Mouse (Mus musculus) lung, embryonic 15.5 days (tissue): ENCODE measurements around the gene Ribc2. TPM values are rescaled to one million over a fixed set of nuclear protein-coding genes. Genes with fewer than 3 reads are reported as not detected.
A peak's percentile ranks its signal among the peaks of the same experiment; 100 is the strongest.

Experiments used
- ATAC-seq: fragments of 200-750 bp; cut with Nextera tagmentation; 2 replicates; pipeline ENCODE4 v1.8.0; 2017; ENCODE audit warnings: moderate number of reproducible peaks, borderline replicate concordance; ENCODE audit not compliant: low FRiP score, low TSS enrichment; ENCODE audit errors: extremely low read depth
- H3K27ac ChIP-seq: fragments of 300-500 bp; sonication (generic); 2 replicates; pipeline ENCODE4 v1.5.1; 2015; ENCODE audit warnings: moderate library complexity, mild to moderate bottlenecking, inconsistent platforms
- H3K27me3 ChIP-seq: fragments of 300-500 bp; sonication (generic); 2 replicates; pipeline ENCODE4 v1.6.1; 2015; ENCODE audit warnings: inconsistent platforms
- H3K36me3 ChIP-seq: fragments of 300-500 bp; sonication (generic); 2 replicates; pipeline ENCODE4 v1.6.1; 2015; ENCODE audit warnings: inconsistent platforms
- H3K4me1 ChIP-seq: fragments of 300-500 bp; sonication (generic); 2 replicates; pipeline ENCODE4 v1.6.1; 2015; ENCODE audit warnings: inconsistent platforms
- H3K4me2 ChIP-seq: fragments of 300-500 bp; sonication (generic); 2 replicates; pipeline ENCODE4 v1.6.1; 2015; ENCODE audit warnings: inconsistent platforms, mild to moderate bottlenecking, moderate library complexity
- H3K4me3 ChIP-seq: fragments of 300-500 bp; sonication (generic); 2 replicates; pipeline ENCODE4 v1.5.1; 2015; ENCODE audit warnings: mild to moderate bottlenecking, inconsistent platforms
- H3K9ac ChIP-seq: fragments of 300-500 bp; sonication (generic); 2 replicates; pipeline ENCODE4 v1.6.1; 2015; ENCODE audit warnings: inconsistent platforms
- H3K9me3 ChIP-seq: fragments of 300-500 bp; sonication (generic); 2 replicates; pipeline ENCODE4 v1.6.1; 2016; ENCODE audit warnings: inconsistent platforms
- WGBS: fragments of 180-500 bp; shearing (Covaris S2); methylation state at CpG from one replicate; pipeline ENCODE4 v1.1.7; 2015; 5-methylcytosine and 5-hydroxymethylcytosine counted together
- polyA plus RNA-seq: library from polyadenylated mRNA; unstranded; fragments of >200 nt; fragmentation: Nextera tagmentation; extraction: Ambion mirVana; gene quantifications from 2 replicates; pipeline ENCODE4 v1.2.1, GENCODE M21; 2015

Gene Ribc2
- polyA plus RNA-seq, 1 experiment from 2014 or later = 0.49 TPM

GRCm38 (mm10) chr15:85156198-85156597 lies 24.3 kb downstream of the Ribc2 start:
- ATAC-seq = no peak
- Histone ChIP-seq H3K4me3 (no peak overlapping the region), H3K27me3 (no peaks in the 10 kb centered on the region), H3K9ac (no peak overlapping the region), H3K36me3 (no peaks in the 10 kb centered on the region), H3K27ac (no peak overlapping the region), H3K4me1 (peaks cover 19% of the 10 kb centered on the region), H3K4me2 (no peak overlapping the region), H3K9me3 (no peaks in the 10 kb centered on the region)
- WGBS = 33% methylated on average over 4 of the region's 4 CpGs

GRCm38 (mm10) chr15:85161416-85161815 lies 29.5 kb downstream of the Ribc2 start:
- Histone ChIP-seq H3K27ac (no peak overlapping the region), H3K36me3 (no peaks in the 10 kb centered on the region), H3K4me3 (no peak overlapping the region), H3K27me3 (no peaks in the 10 kb centered on the region), H3K9me3 (no peaks in the 10 kb centered on the region), H3K4me2 (no peak overlapping the region), H3K9ac (no peak overlapping the region), H3K4me1 (peaks cover 25% of the 10 kb centered on the region)
- ATAC-seq = no peak

DNA sequence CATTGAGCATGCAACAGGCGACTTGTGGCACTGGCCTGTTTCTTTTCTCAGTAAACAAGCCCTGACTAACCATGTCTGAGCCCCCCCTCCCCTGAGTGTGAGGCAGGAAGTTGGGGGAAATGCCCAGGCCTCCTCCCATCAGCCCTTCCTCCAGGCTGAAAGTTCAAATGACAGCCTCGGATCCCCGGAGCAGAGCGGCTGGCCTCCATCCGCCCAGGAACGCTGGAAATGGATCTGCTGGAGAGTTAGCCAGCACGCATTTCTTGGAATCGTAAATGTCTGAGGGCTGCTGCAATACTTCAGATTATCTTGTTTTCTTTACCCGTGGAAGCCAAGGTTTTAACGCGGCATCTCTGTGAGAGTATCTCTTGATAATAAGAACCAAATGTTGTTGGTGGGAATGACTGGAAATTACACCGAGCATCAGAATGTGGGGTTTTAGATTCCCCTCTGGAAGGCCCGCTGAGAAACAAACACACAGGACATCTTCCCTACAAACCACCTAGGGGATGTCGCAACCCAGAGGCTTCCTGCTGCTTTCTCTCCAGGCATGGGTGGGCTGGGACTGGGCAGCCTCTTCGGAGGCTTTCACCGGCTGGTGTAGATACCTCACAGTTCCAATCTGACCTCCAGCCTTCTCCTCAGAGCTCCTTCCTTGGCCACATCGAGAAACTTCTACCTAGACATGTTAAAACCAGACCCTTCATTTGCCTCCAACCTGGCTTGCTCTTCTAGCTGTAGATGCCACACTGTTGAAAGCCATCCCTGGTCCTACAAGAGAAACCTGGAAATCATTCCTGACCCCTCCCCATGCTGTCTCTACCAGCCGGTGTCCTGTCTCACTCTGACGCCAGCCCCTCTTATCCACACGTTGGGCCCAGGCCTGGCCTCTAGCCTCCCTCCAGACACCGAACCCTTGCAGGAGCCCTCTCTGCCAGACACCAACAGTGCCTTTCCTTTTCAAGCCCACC lies 31.1 kb downstream of the Ribc2 start:
- H3K27ac ChIP-seq = peak overlapping the region; percentile 31
- WGBS = 34% methylated on average over 21 of the region's 21 CpGs
- H3K4me2 ChIP-seq = no peak overlapping the region
- no peak overlapping the region for H3K4me3 ChIP-seq
- ATAC-seq = no peak
- H3K9me3 ChIP-seq = no peaks in the 10 kb centered on the region
- H3K4me1 ChIP-seq = peaks cover 32% of the 10 kb centered on the region
- no peak overlapping the region for H3K9ac ChIP-seq
- no peaks in the 10 kb centered on the region for H3K36me3 ChIP-seq
- no peaks in the 10 kb centered on the region for H3K27me3 ChIP-seq

DNA sequence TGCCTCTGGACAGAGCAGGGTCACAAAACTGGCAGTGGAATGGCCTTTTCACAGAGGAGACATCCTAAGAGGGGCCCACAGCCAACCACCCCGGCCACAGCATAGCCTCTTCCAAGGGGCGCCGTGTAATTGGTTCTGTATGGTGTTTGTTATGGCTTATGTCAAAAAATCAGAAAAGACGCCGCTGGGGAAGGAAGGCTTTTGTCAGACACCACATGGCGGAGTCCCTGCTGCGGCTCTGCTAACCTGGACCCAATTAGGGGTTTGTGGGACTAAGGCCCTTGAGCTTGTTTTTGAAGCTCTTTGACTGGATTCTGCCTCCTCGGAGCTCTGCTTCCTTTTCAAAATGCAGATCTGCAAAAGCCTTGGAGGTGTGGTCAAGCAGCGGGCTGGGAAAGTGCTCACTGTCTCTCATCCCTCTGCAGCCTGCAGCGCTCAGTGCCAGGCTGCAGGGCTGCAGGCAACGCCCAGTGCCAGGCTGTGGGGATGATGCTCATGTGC lies 34.6 kb downstream of the Ribc2 start:
- 35% methylated on average over 11 of the region's 11 CpGs for WGBS
- H3K9ac ChIP-seq = no peak overlapping the region

DNA sequence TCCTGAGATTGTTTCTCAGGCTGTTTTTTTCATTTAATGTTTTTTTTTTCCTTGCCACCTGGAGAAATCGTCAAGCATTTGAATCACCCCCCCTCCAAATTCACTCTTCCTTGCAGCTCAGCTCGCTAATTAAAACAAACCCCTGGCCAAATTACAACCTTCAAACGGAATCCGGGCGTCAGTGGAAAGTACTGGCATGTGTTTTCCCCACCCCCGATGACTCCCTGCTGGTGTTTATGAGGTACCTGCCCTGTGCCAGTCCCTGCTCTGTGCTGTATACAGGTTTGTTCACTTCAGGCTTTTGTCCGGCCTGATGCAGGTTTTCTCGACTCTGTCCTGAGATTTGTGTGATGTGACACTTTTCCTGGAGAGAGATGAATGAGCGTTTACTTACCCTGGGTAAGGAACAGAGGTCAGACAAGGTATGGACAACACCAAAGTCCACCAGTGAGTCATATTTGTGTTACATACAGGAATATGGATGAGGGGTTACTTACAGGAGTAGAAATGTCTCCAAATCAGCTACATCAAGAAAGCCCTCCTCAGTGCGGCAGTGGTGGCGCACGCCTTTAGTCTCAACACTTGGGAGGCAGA lies 35.3 kb downstream of the Ribc2 start:
- 49% methylated on average over 12 of the region's 12 CpGs for WGBS

More for the DNA sequence above, 34.6 kb downstream of the Ribc2 start:
- peak; percentile 75; the same call in 1 of the 2 replicates for ATAC-seq
- Histone ChIP-seq H3K27ac (peak overlapping the region; percentile 66), H3K9me3 (no peaks in the 10 kb centered on the region), H3K4me1 (peaks cover 33% of the 10 kb centered on the region), H3K36me3 (no peaks in the 10 kb centered on the region), H3K4me2 (no peak overlapping the region), H3K4me3 (no peak overlapping the region), H3K27me3 (no peaks in the 10 kb centered on the region)

GRCm38 (mm10) chr15:85172054-85172453 lies 40.2 kb downstream of the Ribc2 start:
- Histone ChIP-seq H3K9me3 (no peaks in the 10 kb centered on the region), H3K4me2 (no peak overlapping the region), H3K27me3 (no peaks in the 10 kb centered on the region), H3K9ac (no peak overlapping the region), H3K4me3 (no peak overlapping the region), H3K4me1 (peaks cover 27% of the 10 kb centered on the region), H3K27ac (no peak overlapping the region), H3K36me3 (no peaks in the 10 kb centered on the region)
- peak; percentile 93 for ATAC-seq
- 44% methylated on average over 2 of the region's 2 CpGs for WGBS

More for the DNA sequence above, 35.3 kb downstream of the Ribc2 start:
- Histone ChIP-seq H3K4me1 (peaks cover 38% of the 10 kb centered on the region), H3K27me3 (no peaks in the 10 kb centered on the region), H3K9ac (no peak overlapping the region), H3K36me3 (no peaks in the 10 kb centered on the region), H3K4me2 (no peak overlapping the region), H3K9me3 (no peaks in the 10 kb centered on the region), H3K4me3 (no peak overlapping the region), H3K27ac (peak overlapping the region; percentile 66; the same call in 1 of the 2 replicates)
- no peak for ATAC-seq

DNA sequence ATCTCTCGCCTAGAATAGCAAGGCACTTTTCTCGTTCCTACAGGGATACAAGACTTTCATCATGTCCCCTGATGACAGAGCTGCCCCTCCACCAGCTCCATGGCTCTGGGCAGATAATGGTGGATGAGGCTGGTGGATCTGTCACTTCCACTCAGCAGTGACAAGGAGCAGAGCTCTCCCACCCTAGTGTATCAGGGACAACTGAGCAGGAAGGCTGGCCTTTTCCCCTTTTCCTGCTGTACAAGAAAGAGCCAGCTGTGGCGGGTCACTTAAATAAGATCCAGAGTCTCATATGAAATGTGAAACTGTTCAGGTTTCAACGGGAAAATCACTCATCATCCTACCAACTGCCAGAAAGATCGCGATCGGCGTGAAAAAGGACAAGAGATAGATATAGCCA lies 41.5 kb downstream of the Ribc2 start:
- Histone ChIP-seq H3K27me3 (no peaks in the 10 kb centered on the region), H3K4me2 (no peak overlapping the region), H3K9ac (no peak overlapping the region), H3K36me3 (no peaks in the 10 kb centered on the region), H3K4me1 (peaks cover 31% of the 10 kb centered on the region), H3K4me3 (no peak overlapping the region), H3K9me3 (no peaks in the 10 kb centered on the region), H3K27ac (no peak overlapping the region)
- ATAC-seq = no peak
- 68% methylated on average over 8 of the region's 8 CpGs for WGBS

GRCm38 (mm10) chr15:85174060-85174459 lies 42.2 kb downstream of the Ribc2 start:
- ATAC-seq = no peak
- WGBS = 55% methylated on average over 10 of the region's 10 CpGs

GRCm38 (mm10) chr15:85177576-85177975 lies 45.7 kb downstream of the Ribc2 start:
- Histone ChIP-seq H3K27me3 (no peaks in the 10 kb centered on the region), H3K36me3 (no peaks in the 10 kb centered on the region), H3K9ac (no peak overlapping the region), H3K9me3 (no peaks in the 10 kb centered on the region), H3K27ac (no peak overlapping the region), H3K4me3 (no peak overlapping the region), H3K4me2 (no peak overlapping the region), H3K4me1 (peaks cover 38% of the 10 kb centered on the region)
- WGBS = 36% methylated on average over 8 of the region's 8 CpGs
- ATAC-seq = no peak

More at GRCm38 (mm10) chr15:85174060-85174459, 42.2 kb downstream of the Ribc2 start:
- Histone ChIP-seq H3K27ac (no peak overlapping the region), H3K4me2 (no peak overlapping the region), H3K9ac (no peak overlapping the region), H3K36me3 (no peaks in the 10 kb centered on the region), H3K9me3 (no peaks in the 10 kb centered on the region), H3K4me3 (no peak overlapping the region), H3K4me1 (peaks cover 37% of the 10 kb centered on the region), H3K27me3 (no peaks in the 10 kb centered on the region)

GRCm38 (mm10) chr15:85178172-85178571 lies 46.3 kb downstream of the Ribc2 start:
- no peak for ATAC-seq
- H3K9me3 ChIP-seq = no peaks in the 10 kb centered on the region
- H3K4me1 ChIP-seq = peaks cover 35% of the 10 kb centered on the region
- H3K4me2 ChIP-seq = no peak overlapping the region
- H3K27ac ChIP-seq = no peak overlapping the region
- H3K27me3 ChIP-seq = no peaks in the 10 kb centered on the region
- H3K9ac ChIP-seq = no peak overlapping the region
- H3K4me3 ChIP-seq = no peak overlapping the region
- no peaks in the 10 kb centered on the region for H3K36me3 ChIP-seq
- WGBS = 32% methylated on average over 6 of the region's 6 CpGs

DNA sequence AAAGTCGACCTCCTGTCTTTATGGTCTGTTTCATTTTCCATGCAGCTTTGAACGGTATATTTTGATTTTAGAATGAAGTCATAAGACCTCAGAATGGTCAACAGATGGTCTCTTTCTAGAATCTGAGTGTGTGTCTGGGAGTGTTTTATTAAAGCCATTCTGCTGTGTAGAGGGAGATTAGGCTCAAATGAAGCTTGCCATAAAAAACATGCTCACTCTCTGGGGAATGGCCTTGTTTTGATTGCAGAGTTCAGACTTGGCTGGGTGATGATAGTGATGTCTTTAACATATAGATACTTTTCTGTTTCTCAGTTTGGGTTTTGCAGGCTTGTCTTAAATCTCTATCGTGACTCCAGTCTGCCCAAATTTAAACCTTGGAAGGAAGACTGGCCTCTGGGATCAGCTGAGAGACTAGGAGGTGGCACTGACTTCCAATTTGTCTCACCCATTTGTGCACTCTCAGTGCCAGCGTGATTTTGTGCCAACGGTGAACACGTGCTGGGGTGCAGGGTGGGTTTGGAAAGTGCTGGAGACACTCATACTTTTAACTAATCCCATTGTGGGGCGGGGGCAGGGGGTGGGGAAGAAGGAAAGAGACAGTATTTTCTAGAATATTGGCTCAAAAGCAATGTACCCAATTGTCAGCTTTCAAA lies 47.8 kb downstream of the Ribc2 start:
- WGBS = 65% methylated on average over 7 of the region's 7 CpGs
- Histone ChIP-seq H3K27me3 (no peaks in the 10 kb centered on the region), H3K4me2 (no peak overlapping the region), H3K4me1 (peaks cover 29% of the 10 kb centered on the region), H3K4me3 (no peak overlapping the region), H3K27ac (peak overlapping the region; percentile 35), H3K36me3 (no peaks in the 10 kb centered on the region), H3K9me3 (no peaks in the 10 kb centered on the region), H3K9ac (no peak overlapping the region)
- ATAC-seq = no peak
